Mouse (Mus musculus) left cerebral cortex, adult 18-20 months (tissue): ENCODE results near the gene Fkbp5. TPM values are rescaled to one million over a fixed set of nuclear protein-coding genes. Genes with fewer than 3 reads are reported as not detected.
"Not testable (repeated sequence)": the region's sequence is repeated elsewhere in the genome, so short reads cannot be mapped to it uniquely, and the experiment has no call there.

Experiments
- DNase-seq, 2 experiments: peaks; one replicate each; pipeline ENCODE4 v3.0.0; 2021 to 2022; ENCODE audit warnings: low spot score in 2 of 2, mixed read lengths in 1 of 2
- long read RNA-seq, 2 experiments: library from polyadenylated mRNA; stranded (forward); transcript quantifications; one replicate each; pipeline ENCODE4 v2.0.0; 2021
- total RNA-seq, 2 experiments: library from RNA; stranded (reverse); gene quantifications; 2 replicates each; pipeline ENCODE4 v1.2.3; 2021

Gene Fkbp5
- total RNA-seq = 10 to 100 TPM; 37.8 to 42.8 TPM
- long read RNA-seq, experiment 1, partial matches to known transcripts = 5 of 15 reads
- long read RNA-seq, experiment 1, other reads (novel, unspliced or antisense) = 8 of 15 reads
- long read RNA-seq, experiment 2, partial matches to known transcripts = 1 of 7 reads
- long read RNA-seq, experiment 2, other reads (novel, unspliced or antisense) = 5 of 7 reads

DNA sequence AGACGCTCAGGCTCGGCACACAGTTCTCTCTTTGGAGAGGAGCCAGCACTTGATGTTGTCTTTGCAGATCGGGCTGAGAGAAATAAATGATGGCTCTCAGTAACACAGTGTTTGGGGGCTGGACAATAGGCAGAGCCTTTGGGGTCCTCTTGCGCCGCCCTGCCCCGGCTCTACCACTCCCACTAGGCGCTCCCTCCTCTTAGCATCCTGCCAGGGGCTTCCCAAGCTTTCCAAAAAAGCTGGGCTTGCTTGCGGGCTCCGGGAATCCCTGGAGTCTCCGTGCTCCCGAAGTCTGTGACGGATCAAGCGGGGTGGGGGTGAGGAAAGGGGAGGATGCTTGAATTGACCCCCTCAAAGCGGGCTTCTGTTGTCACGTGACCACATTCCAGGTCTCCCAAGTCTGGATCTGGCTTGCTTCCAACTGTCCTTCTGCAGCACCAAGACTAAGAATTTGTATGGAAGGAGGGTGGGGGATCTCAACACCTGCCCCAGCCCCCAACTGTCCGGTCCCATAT is at the start of gene Fkbp5:
Fkbp5 (minus strand) TSS at position 87 of the 515 bp plus-strand sequence.
- peak; percentile 50 to 53 for DNase-seq

GRCm38 (mm10) chr17:28565181-28565580 is 47.9 kb upstream of the Fkbp5 start:
- no peak for DNase-seq

DNA sequence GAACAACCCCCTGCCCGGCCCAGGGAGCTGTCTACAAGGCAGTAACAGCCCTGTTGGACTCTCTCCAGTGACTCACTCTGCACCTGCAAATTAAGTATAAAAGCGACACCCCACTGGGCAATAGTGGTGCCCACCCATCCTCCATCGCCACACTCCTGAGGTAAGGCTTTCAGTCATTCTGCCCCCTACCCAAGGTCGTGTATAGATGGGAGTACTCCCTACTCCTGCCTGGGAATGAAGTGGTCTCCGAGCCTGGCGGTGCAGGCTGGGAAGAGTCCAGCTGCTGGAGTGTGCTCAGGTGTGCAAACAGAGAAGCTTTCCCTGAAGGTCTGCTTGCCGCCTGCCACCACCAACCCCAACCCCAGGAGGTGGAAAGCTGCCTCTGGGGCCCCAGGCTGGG is 44.3 kb upstream of the Fkbp5 start:
- DNase-seq = no peak

DNA sequence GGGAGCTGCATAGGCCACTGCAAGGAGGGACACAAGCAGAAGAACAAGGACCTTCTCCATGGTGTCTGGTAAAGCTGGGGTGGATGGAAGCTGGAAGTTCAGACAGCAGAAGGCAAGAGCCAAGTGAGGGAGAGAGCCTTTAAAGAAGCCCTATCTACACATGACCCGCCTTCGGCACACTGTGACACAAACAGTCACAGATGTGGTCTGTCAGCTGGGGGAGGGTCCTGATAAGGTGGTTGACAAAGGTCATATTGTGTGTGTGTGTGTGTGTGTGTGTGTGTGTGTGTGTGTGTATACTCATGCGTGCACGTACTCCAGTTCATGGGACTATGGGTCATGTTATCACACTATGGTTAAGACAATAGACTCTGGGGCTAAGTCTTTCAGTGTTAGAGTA is 43.3 kb upstream of the Fkbp5 start, which contains the start of gene Clps:
Clps (minus strand) TSS at position 169 of the 400 bp plus-strand sequence.
- no peak for DNase-seq

DNA sequence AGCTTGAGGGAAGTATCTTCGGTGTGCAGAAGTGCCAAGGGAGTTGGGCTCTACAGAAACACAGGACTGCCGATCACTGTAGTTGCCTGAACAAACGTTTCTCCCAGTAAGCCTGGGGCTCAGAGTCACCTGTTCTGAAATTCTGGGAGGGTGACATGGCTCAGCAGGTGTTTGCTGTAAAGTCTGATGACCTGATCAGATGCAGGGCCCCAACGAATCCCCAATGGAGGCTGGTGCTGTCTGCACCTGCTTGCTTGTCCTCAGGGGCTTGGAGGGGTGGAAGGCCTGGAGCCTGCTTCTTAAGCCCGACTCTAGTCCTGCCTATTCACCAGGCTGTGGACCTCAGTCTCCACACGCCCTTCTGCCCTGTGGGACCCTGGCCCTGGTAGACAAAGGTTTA is 40.4 kb upstream of the Fkbp5 start:
- no peak for DNase-seq

- DNase-seq = no peak
Observed at GRCm38 (mm10) chr17:28556635-28557396, 39.5 kb upstream of the Fkbp5 start.

- DNase-seq = not testable (repeated sequence)
Observed at GRCm38 (mm10) chr17:28554021-28554420, 36.7 kb upstream of the Fkbp5 start.

GRCm38 (mm10) chr17:28553040-28553793 is 35.9 kb upstream of the Fkbp5 start:
- DNase-seq = peak; percentile 66

- DNase-seq = no peak
Observed at GRCm38 (mm10) chr17:28549111-28549510, 31.8 kb upstream of the Fkbp5 start, which contains the start of gene Clpsl2. Gene Clpsl2 (plus strand): TSS chr17:28549411.

- DNase-seq = no peak
Observed at GRCm38 (mm10) chr17:28548550-28548949, 31.2 kb upstream of the Fkbp5 start.

GRCm38 (mm10) chr17:28546925-28547324 is 29.6 kb upstream of the Fkbp5 start:
- DNase-seq = peak in 1 of 2 experiments; percentile 30

DNA sequence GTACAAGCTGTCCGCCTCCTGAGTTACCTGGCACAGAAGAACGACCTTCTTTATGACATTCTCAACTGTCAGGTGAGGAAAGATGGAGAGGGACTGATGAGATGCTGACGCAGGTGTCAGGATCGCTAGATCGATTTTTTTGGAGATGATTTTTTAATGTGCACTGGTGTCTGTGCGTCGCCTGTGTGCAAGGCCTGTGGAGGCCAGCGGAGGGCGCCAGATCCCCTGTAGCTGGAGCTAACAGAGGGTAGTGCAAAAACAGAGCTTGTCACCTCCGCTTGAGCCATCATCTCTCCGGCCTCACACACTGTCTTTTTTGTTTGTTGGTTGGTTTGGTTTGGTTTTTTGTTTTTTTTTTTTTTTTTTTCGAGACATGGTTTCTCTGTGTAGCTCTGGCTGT is 20.6 kb upstream of the Fkbp5 start:
- no peak for DNase-seq

DNA sequence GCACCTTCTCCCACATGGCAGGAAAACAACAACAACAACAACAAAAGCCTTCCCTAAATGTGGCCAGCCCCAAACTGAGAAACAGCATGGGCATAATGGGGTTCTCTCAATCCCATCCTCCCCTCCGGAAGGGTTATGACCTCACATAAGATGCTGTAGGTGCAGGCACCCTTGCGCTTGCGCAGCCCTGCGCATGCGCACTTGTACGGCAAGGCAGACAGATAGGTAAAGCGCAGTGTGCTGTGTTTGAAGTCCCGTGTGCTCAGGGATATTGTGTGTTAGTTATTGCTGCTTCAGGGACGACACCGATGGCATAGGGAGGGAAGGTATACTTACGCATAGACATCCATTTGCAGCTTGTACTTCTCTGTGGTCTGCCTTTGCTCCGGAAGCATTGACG is 16.0 kb upstream of the Fkbp5 start:
- no peak for DNase-seq

DNA sequence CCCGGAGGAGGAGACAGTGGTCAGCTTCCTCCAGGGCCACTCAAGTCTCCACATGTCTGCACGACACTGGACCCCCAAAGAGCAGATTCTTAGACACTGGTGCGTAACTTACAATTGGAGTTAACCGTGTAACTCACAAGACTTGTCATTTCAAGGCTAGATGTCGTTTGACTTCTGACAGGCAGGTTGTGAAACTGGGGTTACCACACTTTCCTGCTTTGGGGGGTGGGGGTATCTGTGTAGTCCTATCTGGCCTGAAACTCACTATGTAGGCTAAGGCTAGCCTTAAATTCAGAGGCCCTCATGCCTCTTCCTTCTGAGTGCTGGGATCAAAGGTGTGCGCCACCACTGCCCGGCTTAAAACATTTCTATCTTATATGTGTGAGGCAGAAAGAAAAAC is 15.2 kb upstream of the Fkbp5 start:
- no peak for DNase-seq

DNA sequence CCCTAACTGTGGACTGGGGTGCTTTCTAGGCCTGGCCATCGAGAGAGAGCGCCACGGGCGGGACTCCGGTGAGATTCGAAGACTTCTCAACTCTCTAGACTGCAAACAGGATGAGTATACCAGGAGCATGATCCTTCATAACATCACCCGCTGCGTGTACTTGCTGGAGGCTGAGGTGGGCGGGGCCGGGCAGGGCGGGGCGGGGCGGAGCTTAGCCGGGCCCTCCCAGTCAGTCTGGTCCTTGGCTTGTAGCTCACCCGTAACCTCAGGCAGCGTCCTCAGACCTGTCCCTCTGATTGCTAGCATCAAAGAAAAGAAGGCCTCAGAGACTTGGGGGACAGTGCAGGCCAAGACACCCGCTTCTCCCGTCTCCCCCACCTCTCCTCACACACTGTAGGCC is 14.6 kb upstream of the Fkbp5 start:
- no peak for DNase-seq

DNA sequence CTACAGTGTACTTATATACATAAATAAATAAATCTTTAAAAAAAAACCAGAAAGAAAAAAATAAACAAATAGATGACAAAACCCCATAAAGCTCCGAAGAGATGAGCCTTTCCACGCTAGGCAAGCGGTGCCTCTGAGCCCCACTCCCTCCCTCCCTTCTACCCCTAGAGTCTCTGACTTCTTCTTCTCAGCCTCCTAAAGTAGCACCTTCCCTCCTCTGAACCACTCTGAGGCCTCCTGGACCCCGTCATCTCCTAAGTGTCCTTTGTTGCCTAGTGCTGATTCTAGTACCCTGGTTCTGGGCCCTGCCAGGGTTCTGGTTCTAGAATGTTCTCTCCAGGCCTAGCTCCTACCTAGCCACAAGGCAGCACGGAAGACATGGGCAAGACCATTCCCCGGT is 13.2 kb upstream of the Fkbp5 start, which contains the start of gene Armc12:
Armc12 (plus strand) TSS at position 301 of the 400 bp plus-strand sequence.
- DNase-seq = no peak

- DNase-seq = no peak
Observed at GRCm38 (mm10) chr17:28529116-28529515, 11.8 kb upstream of the Fkbp5 start.

GRCm38 (mm10) chr17:28528043-28528351 is 10.7 kb upstream of the Fkbp5 start:
- DNase-seq = peak; percentile 89 to 90

DNA sequence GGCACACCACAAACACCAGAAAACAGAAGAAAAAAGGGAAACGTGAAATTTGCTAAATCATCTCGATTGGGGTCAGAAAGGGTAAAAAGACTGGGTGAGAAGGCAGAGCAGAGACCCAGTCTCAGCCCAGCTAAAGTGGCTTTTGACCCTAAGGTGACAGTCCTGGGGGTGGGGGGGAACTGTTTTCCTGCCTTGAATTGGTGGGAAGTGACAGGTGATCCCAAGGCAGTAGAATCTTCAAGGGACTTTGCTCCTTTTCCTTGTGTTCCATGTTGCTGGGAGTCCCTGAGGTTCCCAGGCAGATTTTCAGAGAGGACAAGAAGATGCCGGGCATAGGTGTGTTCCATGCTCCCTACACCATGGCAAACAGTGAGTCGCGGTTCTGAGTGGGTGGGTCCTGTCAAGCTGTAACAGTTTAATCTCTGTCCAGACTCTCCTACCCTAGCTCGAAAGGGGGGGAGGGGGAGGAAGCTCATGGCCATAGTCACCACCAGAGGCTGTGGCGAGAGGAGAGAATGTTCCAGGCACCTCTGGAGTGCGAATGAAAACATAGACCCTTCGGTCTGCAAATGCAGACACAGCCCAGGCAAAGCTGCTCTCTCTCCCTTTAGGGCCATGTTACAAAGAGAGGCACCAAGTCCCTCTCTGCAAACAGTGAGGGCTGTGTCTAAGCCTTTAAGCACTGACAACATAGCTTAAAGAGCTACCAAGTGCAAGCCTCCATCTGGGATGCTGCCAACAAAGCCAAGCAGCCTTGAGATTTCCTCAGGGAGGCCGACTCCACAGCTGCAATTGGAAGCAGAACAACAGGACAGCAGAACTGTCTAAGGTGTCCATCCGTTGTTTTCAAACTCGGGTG is 10.1 kb upstream of the Fkbp5 start:
- DNase-seq = no peak

- DNase-seq = no peak
Observed at GRCm38 (mm10) chr17:28524831-28525430, 7.6 kb upstream of the Fkbp5 start.
